Mouse (Mus musculus) limb, embryonic 14.5 days (tissue): ENCODE data around the gene Grb2. TPM values are rescaled to one million over a fixed set of nuclear protein-coding genes. Genes with fewer than 3 reads are reported as not detected.

Source experiments
- ATAC-seq: fragments of 200-750 bp; cut with Nextera tagmentation; 2 replicates; pipeline ENCODE4 v1.8.0; 2017; ENCODE audit warnings: low read depth, moderate number of reproducible peaks, moderate TSS enrichment; ENCODE audit not compliant: low FRiP score
- DNase-seq: peaks from one replicate; pipeline ENCODE4 v3.0.0-alpha.2; 2015; ENCODE audit warnings: low spot score
- H3K27ac ChIP-seq: fragments of 300-500 bp; sonication (generic); replicated peaks from 2 replicates; pipeline ENCODE4 v1.5.1; 2014; ENCODE audit warnings: low read depth, mild to moderate bottlenecking, low read length, moderate library complexity, mixed read lengths
- H3K27me3 ChIP-seq: fragments of 300-500 bp; sonication (generic); 2 replicates; pipeline ENCODE4 v1.6.1; 2014; ENCODE audit warnings: low read length, mixed read lengths; ENCODE audit not compliant: control insufficient read depth, insufficient read depth
- H3K36me3 ChIP-seq: fragments of 300-500 bp; sonication (generic); 2 replicates; pipeline ENCODE4 v1.6.1; 2014; ENCODE audit warnings: mild to moderate bottlenecking, low read length, moderate library complexity, mixed read lengths; ENCODE audit not compliant: control insufficient read depth, insufficient read depth
- H3K4me1 ChIP-seq: fragments of 300-500 bp; sonication (generic); 2 replicates; pipeline ENCODE4 v1.6.1; 2014; ENCODE audit warnings: antibody characterized with exemption, low read length, mixed read lengths; ENCODE audit not compliant: control insufficient read depth, insufficient read depth
- H3K4me2 ChIP-seq: fragments of 300-500 bp; sonication (generic); replicated peaks from 2 replicates; pipeline ENCODE4 v1.6.1; 2014; ENCODE audit warnings: low read depth, mild to moderate bottlenecking, low read length, moderate library complexity; ENCODE audit not compliant: severe bottlenecking
- H3K4me3 ChIP-seq: fragments of 300-500 bp; sonication (generic); replicated peaks from 2 replicates; pipeline ENCODE4 v1.5.1; 2014; ENCODE audit warnings: low read length
- H3K9ac ChIP-seq: fragments of 300-500 bp; sonication (generic); 2 replicates; pipeline ENCODE4 v1.6.1; 2014; ENCODE audit warnings: mild to moderate bottlenecking, low read depth, low read length, moderate library complexity; ENCODE audit not compliant: severe bottlenecking
- H3K9me3 ChIP-seq: fragments of 300-500 bp; sonication (generic); 2 replicates; pipeline ENCODE4 v1.6.1; 2016; ENCODE audit warnings: low read length; ENCODE audit not compliant: control insufficient read depth
- POLR2A ChIP-seq: fragments of 200-500 bp; IDR thresholded peaks from 2 replicates; pipeline ENCODE4 v1.8.0; 2012; ENCODE audit warnings: inconsistent platforms, mild to moderate bottlenecking, moderate library complexity, borderline replicate concordance; ENCODE audit not compliant: insufficient read depth, insufficient read length; ENCODE audit errors: extremely low read depth
- WGBS: fragments of 180-500 bp; shearing (Covaris S2); extraction: QIAGEN DNeasy Blood & Tissue Kit; methylation state at CpG from one replicate; pipeline ENCODE4 v1.1.7; 2014; 5-methylcytosine and 5-hydroxymethylcytosine counted together
- polyA plus RNA-seq, 2 experiments: library from polyadenylated mRNA; depleted of rRNA in 1 of 2; stranded (reverse) in 1 of 2; unstranded in 1 of 2; fragments of >200 nt; fragmentation: Nextera tagmentation in 1 of 2; extraction: Ambion mirVana in 1 of 2; gene quantifications; 2 replicates each; pipeline versions ENCODE4 v1.2.1 to v1.2.3; 2012 to 2014

Grb2 gene
- polyA plus RNA-seq, 2 experiments = 58.0 to 61.5 TPM

DNA sequence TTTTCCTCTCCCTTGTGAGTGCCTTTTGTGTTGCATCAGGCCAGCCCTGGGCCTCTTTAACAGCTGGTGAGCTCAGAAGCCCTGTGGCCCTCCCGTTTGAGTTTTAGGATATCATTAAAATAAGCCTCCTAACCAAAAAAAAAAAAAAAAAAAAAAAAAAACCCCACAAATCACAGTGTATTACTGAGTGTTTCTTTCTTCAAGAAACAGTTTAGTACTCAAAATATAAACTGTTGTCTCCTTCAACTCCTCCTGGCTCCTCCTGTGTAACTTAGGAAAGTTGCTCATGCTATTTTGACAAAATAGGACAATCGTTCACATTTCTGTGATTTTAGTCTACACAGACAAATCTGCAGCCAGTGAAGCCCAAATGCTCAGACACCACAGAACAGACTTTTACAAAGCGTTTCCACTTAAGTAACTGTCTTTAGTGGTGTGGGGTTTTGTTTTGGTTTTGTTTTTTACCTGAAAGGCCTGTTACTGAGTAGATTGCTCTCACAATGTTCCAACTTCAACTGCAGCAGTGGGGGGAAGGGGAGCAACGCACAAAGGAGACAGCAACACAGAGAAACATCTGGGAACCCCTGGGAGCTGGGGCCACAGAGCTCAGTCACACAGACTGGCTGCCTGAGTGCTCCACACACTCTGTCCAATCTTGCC, 44.6 kb downstream of the Grb2 start:
- no peak overlapping the region for H3K9ac ChIP-seq
- no peak for TF ChIP-seq POLR2A
- DNase-seq = no peak
- no peak overlapping the region for H3K4me2 ChIP-seq
- H3K36me3 ChIP-seq = no peaks in the 10 kb centered on the region
- no peak overlapping the region for H3K4me3 ChIP-seq
- no peaks in the 10 kb centered on the region for H3K9me3 ChIP-seq
- 64% methylated on average over 4 of the region's 4 CpGs for WGBS
- ATAC-seq = no peak
- no peak overlapping the region for H3K27ac ChIP-seq
- no peaks in the 10 kb centered on the region for H3K27me3 ChIP-seq
- no peaks in the 10 kb centered on the region for H3K4me1 ChIP-seq

DNA sequence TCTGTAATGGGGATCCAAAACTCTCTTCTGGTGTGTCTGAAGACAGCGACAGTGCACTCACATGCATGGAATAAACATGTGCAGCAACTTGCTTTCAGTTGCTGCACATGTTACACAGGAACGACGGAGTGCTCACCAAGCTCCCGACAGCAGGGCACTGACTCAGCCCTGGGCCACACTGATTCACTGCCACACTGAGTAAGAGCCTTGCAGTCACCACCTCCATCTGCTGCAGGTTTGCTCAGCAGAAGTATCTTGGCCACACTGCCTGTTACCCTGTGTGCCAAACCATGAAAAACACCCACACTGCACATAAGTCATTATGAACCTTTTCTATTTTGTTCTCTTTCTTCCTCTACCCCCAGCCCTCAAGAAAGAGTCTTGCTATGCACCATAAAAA, 48.0 kb downstream of the Grb2 start:
- H3K27ac ChIP-seq = no peak overlapping the region
- H3K9me3 ChIP-seq = no peaks in the 10 kb centered on the region
- ATAC-seq = no peak
- DNase-seq = no peak
- H3K36me3 ChIP-seq = peaks cover 4% of the 10 kb centered on the region; the same call in 1 of the 2 replicates
- WGBS = 98% methylated on average over 4 of the region's 4 CpGs
- H3K4me2 ChIP-seq = no peak overlapping the region
- H3K4me3 ChIP-seq = no peak overlapping the region
- no peak overlapping the region for H3K9ac ChIP-seq
- TF ChIP-seq POLR2A = no peak
- no peaks in the 10 kb centered on the region for H3K4me1 ChIP-seq
- no peaks in the 10 kb centered on the region for H3K27me3 ChIP-seq

DNA sequence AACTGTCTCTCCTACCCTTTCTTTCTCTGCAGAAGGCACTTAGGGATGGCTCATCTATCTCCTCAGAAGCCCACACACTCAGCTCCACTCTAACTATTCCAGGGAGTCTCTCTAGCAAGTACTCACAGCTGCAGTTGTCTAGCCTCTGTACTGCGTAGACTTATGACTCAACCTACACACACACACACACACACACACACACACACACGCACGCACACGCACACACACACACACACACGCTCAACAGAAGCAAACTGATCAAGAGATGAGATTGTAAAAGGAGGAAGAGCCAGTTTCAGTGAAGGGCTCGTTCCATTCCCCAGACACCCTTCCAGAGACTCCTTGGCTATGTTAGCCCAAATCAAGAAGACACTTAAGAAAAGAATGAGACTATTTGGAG, 49.9 kb downstream of the Grb2 start:
- TF ChIP-seq POLR2A = no peak
- Histone ChIP-seq H3K4me3 (no peak overlapping the region), H3K4me2 (no peak overlapping the region), H3K27me3 (no peaks in the 10 kb centered on the region), H3K9me3 (no peaks in the 10 kb centered on the region), H3K36me3 (peaks cover 17% of the 10 kb centered on the region), H3K9ac (no peak overlapping the region), H3K4me1 (no peaks in the 10 kb centered on the region), H3K27ac (no peak overlapping the region)
- WGBS = 88% methylated on average over 6 of the region's 6 CpGs
- DNase-seq = no peak
- no peak for ATAC-seq

DNA sequence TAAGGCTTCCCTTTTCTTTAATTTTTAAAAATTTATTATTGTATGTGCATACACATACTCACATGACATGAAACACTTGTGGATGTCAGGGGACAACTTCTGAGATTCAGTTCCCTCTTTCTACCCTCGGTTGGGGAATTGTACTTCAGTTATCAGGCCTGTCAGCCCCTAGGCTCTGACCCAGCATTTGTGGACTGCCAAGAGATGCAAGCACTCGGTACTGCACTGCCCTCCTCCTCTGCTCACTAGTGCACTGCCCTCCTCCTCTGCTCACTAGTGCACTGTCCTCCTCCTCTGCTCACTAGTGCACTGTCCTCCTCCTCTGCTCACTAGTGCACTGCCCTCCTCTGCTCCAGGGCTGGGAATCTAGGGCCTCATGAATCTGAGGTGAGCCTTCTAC, 54.3 kb downstream of the Grb2 start:
- H3K9ac ChIP-seq = no peak overlapping the region
- H3K36me3 ChIP-seq = peaks cover 26% of the 10 kb centered on the region
- ATAC-seq (no peak), DNase-seq (no peak)
- TF ChIP-seq POLR2A = no peak
- H3K27ac ChIP-seq = no peak overlapping the region
- H3K4me2 ChIP-seq = no peak overlapping the region
- no peaks in the 10 kb centered on the region for H3K9me3 ChIP-seq
- H3K4me1 ChIP-seq = no peaks in the 10 kb centered on the region
- H3K27me3 ChIP-seq = no peaks in the 10 kb centered on the region
- no peak overlapping the region for H3K4me3 ChIP-seq
- 70% methylated on average over 2 of the region's 2 CpGs for WGBS

DNA sequence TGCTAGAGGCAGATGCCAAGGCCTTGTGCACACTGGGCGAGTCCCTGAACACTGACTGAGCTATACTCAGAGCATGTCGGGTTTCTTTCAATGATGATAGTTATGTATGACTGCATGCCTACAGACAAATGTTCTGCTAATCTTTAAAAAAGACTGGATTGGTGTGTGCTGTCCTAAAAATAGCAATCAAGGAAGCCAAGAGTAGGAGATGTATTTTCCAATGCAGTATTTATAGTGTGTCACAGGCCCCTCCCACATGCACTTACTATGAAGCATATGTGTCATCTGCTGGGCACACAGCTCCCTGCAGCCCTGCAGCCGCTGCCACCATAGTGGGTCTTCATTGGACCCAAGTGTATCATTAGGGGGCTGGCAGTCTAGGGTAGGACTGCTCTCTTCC, 55.2 kb downstream of the Grb2 start:
- Histone ChIP-seq H3K27me3 (no peaks in the 10 kb centered on the region), H3K4me1 (no peaks in the 10 kb centered on the region), H3K9me3 (no peaks in the 10 kb centered on the region), H3K4me2 (no peak overlapping the region), H3K27ac (no peak overlapping the region), H3K9ac (no peak overlapping the region), H3K36me3 (peaks cover 27% of the 10 kb centered on the region), H3K4me3 (no peak overlapping the region)
- no peak for ATAC-seq
- 85% methylated on average over 3 of the region's 3 CpGs for WGBS
- TF ChIP-seq POLR2A = no peak
- DNase-seq = no peak
